Mouse (Mus musculus): ENCODE measurements around the gene Olfr921.

The Olfr921 gene

GRCm38 (mm10) chr9:38772768-38773167 lies at the start of gene Olfr921:
Gene Olfr921, plus strand, starts transcription at chr9:38773068.
- ChIA-PET POLR2A (no interaction called here), CTCF (no interaction called here)

- ChIA-PET POLR2A (interaction anchor here in 1 of 4 experiments (0.7 kb wide), 1 partner anchor 196 kb away, joined by 3 read pairs; no protein-coding TSS in a partner anchor), CTCF (no interaction called here)
Measured at GRCm38 (mm10) chr9:38724044-38724443, 48.8 kb upstream of the Olfr921 start.

GRCm38 (mm10) chr9:38728218-38728617 lies 44.6 kb upstream of the Olfr921 start:
- CTCF ChIA-PET = interaction anchor here in 1 of 4 experiments (0.6 kb wide), 2 partner anchors 23 to 697 kb away, joined by 4 to 5 read pairs; no protein-coding TSS in a partner anchor
- POLR2A ChIA-PET = no interaction called here

DNA sequence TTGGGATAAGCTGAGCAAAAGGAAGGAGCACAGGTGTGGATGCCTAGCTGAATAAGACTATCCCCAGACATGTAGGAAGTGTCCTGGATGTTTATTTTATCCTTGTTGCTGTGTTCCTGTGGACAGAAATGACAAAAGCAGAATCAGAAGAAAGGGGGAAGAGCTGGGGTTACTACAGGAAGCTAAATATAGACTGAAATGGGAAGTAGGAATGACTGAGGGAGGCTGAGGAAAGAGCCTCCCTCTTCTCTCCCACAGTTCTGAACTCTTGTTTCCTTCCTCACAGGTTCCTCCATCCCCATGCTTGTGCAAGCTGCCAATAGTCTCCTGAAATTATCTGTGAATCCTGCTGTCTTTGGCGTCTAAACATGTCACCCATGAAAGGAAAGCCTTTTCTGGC lies 31.5 kb upstream of the Olfr921 start:
- POLR2A ChIA-PET = no interaction called here
- CTCF ChIA-PET = no interaction called here

- ChIA-PET CTCF (no interaction called here), POLR2A (no interaction called here)
Measured at GRCm38 (mm10) chr9:38744619-38745315, 28.1 kb upstream of the Olfr921 start.

GRCm38 (mm10) chr9:38751999-38752398 lies 20.9 kb upstream of the Olfr921 start, which contains the start of gene Olfr920:
Gene Olfr920, plus strand, starts transcription at chr9:38752299.
- ChIA-PET CTCF (no interaction called here), POLR2A (no interaction called here)

DNA sequence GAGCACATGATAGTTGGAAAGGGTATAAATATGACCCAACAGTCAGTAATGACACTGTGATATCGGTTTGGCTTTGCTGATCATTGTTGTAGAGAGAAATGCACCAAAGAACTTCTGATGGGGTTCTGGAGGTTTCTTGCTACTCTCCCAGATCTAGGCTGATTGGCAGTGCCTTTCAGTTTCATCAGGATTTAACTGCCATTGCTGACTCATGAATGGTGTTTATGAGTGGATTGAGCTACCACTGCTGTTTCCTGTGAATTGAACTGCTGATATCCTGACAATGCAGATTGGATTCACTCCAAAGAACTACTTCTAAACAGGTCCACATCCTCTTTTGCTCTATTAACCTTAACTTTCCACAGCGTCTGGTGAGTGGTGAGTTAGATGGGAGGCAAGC lies 19.8 kb downstream of the Olfr921 start:
- ChIA-PET POLR2A (no interaction called here), CTCF (no interaction called here)

GRCm38 (mm10) chr9:38805696-38806095 lies 32.8 kb downstream of the Olfr921 start:
- CTCF ChIA-PET = no interaction called here
- POLR2A ChIA-PET = no interaction called here

- ChIA-PET POLR2A (no interaction called here), CTCF (no interaction called here)
Measured at GRCm38 (mm10) chr9:38814314-38814713, 41.4 kb downstream of the Olfr921 start, which contains the start of gene Olfr922. Gene Olfr922, plus strand, starts transcription at chr9:38814614.

GRCm38 (mm10) chr9:38815458-38815986 lies 42.7 kb downstream of the Olfr921 start:
- ChIA-PET POLR2A (no interaction called here), CTCF (no interaction called here)

DNA sequence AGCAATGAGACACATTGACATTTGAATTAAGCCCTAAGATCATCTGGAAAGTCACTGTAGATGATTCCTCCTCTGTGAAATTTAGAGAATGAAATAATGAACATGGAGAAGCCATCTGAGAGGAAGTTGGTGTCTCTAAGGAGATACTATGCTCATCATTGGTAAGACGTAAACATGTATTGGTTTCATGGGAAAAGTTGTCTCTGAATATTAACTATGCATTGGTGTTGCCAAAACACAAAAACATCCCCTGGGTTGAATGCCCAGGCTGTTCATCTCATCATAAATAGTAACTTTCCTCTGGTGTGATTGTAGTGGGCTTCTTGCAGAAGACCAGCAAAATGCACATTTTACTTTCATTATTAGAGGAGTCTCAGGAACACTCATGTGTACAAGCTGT lies 53.4 kb downstream of the Olfr921 start, which contains the start of gene Olfr923:
Gene Olfr923, plus strand, starts transcription at position 301 of the 400 bp plus-strand sequence.
- ChIA-PET CTCF (no interaction called here), POLR2A (no interaction called here)
